Mouse (Mus musculus) MEL (cell line): ENCODE measurements around the gene Ring1. TPM values are rescaled to one million over a fixed set of nuclear protein-coding genes. Genes with fewer than 3 reads are reported as not detected.

Experiments used
- DNase-seq: peaks from one replicate; pipeline ENCODE4 v3.0.0; 2011; ENCODE audit warnings: low read depth, low spot score
- H3K27ac ChIP-seq: 2 replicates; pipeline ENCODE4 v1.5.1; 2012; ENCODE audit warnings: low read depth, mild to moderate bottlenecking, control low read depth, low read length, moderate library complexity; ENCODE audit not compliant: control insufficient read depth
- H3K27me3 ChIP-seq, 2 experiments: fragments of 150-350 bp in 1 of 2; sonication (generic) in 1 of 2; 2 replicates each; pipeline ENCODE4 v1.6.1; 2012; ENCODE audit warnings: low read length in 2 of 2, mild to moderate bottlenecking in 2 of 2, improper control_type of control experiment in 1 of 2, moderate library complexity in 1 of 2; ENCODE audit not compliant: insufficient read depth in 2 of 2, control insufficient read depth in 1 of 2
- H3K36me3 ChIP-seq, 2 experiments: 2 replicates each; pipeline ENCODE4 v1.6.1; 2012 to 2014; ENCODE audit warnings: low read length in 2 of 2, improper control_type of control experiment in 1 of 2, inconsistent platforms in 1 of 2, mild to moderate bottlenecking in 1 of 2; ENCODE audit not compliant: insufficient read depth in 2 of 2, control insufficient read depth in 1 of 2
- H3K4me1 ChIP-seq, 2 experiments: fragments of 150-350 bp in 1 of 2; sonication (generic) in 1 of 2; 2 replicates each; pipeline ENCODE4 v1.6.1; 2012; ENCODE audit warnings: low read length in 2 of 2, improper control_type of control experiment in 1 of 2, mild to moderate bottlenecking in 1 of 2; ENCODE audit not compliant: insufficient read depth in 2 of 2, control insufficient read depth in 1 of 2
- H3K4me3 ChIP-seq, 2 experiments: fragments of 150-350 bp in 1 of 2; sonication (generic) in 1 of 2; 2 replicates each; pipeline ENCODE4 v1.5.1; 2012; ENCODE audit warnings: low read depth in 2 of 2, low read length in 2 of 2, mild to moderate bottlenecking in 2 of 2, moderate library complexity in 2 of 2, control low read depth in 1 of 2, improper control_type of control experiment in 1 of 2; ENCODE audit not compliant: control insufficient read depth in 1 of 2, insufficient read depth in 1 of 2
- H3K79me2 ChIP-seq: 2 replicates; pipeline ENCODE4 v1.6.1; 2012; ENCODE audit warnings: mild to moderate bottlenecking, low read length, moderate library complexity; ENCODE audit not compliant: control insufficient read depth, poor library complexity, insufficient read depth
- H3K9ac ChIP-seq: 2 replicates; pipeline ENCODE4 v1.6.1; 2012; ENCODE audit warnings: low read depth, mild to moderate bottlenecking, control low read depth, low read length, moderate library complexity; ENCODE audit not compliant: control insufficient read depth, poor library complexity, severe bottlenecking
- H3K9me3 ChIP-seq: fragments of 150-350 bp; sonication (generic); replicated peaks from 2 replicates; pipeline ENCODE4 v1.6.1; 2012; ENCODE audit warnings: mild to moderate bottlenecking, low read length, improper control_type of control experiment, moderate library complexity; ENCODE audit not compliant: insufficient read depth
- BHLHE40 ChIP-seq: IDR thresholded peaks from 2 replicates; pipeline ENCODE4 v1.6.1; 2012; ENCODE audit warnings: low read depth, mild to moderate bottlenecking, inconsistent platforms, low read length, improper control_type of control experiment, borderline replicate concordance
- E2F4 ChIP-seq: IDR thresholded peaks from 2 replicates; pipeline ENCODE4 v1.6.1; 2011; ENCODE audit warnings: low read depth, low read length, improper control_type of control experiment, borderline replicate concordance
- ELF1 ChIP-seq: IDR thresholded peaks from 2 replicates; pipeline ENCODE4 v1.6.1; 2014; ENCODE audit warnings: low read depth, mild to moderate bottlenecking, inconsistent platforms, low read length, improper control_type of control experiment, moderate library complexity
- EP300 ChIP-seq, 2 experiments: IDR thresholded peaks; 2 replicates each; pipeline ENCODE4 v1.6.1; 2011; ENCODE audit warnings: improper control_type of control experiment in 2 of 2, low read length in 2 of 2, low read depth in 1 of 2, mild to moderate bottlenecking in 1 of 2
- GABPA ChIP-seq: IDR thresholded peaks from 2 replicates; pipeline ENCODE4 v1.6.1; 2012; ENCODE audit warnings: low read depth, mild to moderate bottlenecking, inconsistent platforms, low read length, improper control_type of control experiment, moderate library complexity
- HCFC1 ChIP-seq: IDR thresholded peaks from 2 replicates; pipeline ENCODE4 v1.6.1; 2012; ENCODE audit warnings: low read depth, mild to moderate bottlenecking, inconsistent platforms, low read length, improper control_type of control experiment, moderate library complexity
- JUND ChIP-seq: IDR thresholded peaks from 2 replicates; pipeline ENCODE4 v1.6.1; 2011; ENCODE audit warnings: low read depth, mild to moderate bottlenecking, improper control_type of control experiment, low read length
- MAX ChIP-seq: IDR thresholded peaks from 2 replicates; pipeline ENCODE4 v1.6.1; 2011; ENCODE audit warnings: low read length, improper control_type of control experiment
- MAZ ChIP-seq: IDR thresholded peaks from 2 replicates; pipeline ENCODE4 v1.6.1; 2012; ENCODE audit warnings: low read depth, mild to moderate bottlenecking, inconsistent platforms, low read length, improper control_type of control experiment
- MEF2A ChIP-seq: IDR thresholded peaks from 2 replicates; pipeline ENCODE4 v1.6.1; 2014; ENCODE audit warnings: low read depth, mild to moderate bottlenecking, inconsistent platforms, low read length, improper control_type of control experiment; ENCODE audit not compliant: poor library complexity, insufficient replicate concordance, severe bottlenecking; ENCODE audit errors: extremely low read depth
- MXI1 ChIP-seq: IDR thresholded peaks from 2 replicates; pipeline ENCODE4 v1.6.1; 2011; ENCODE audit warnings: mild to moderate bottlenecking, low read depth, low read length, improper control_type of control experiment
- MYB ChIP-seq: IDR thresholded peaks from 2 replicates; pipeline ENCODE4 v1.6.1; 2011; ENCODE audit warnings: mild to moderate bottlenecking, low read depth, low read length, improper control_type of control experiment
- NELFE ChIP-seq: IDR thresholded peaks from 2 replicates; pipeline ENCODE4 v1.6.1; 2011; ENCODE audit warnings: low read depth, low read length, improper control_type of control experiment
- POLR2A ChIP-seq, 2 experiments: IDR thresholded peaks; 2 replicates each; pipeline ENCODE4 v1.6.1; 2011 to 2012; ENCODE audit warnings: low read length in 2 of 2, mild to moderate bottlenecking in 2 of 2, control low read depth in 1 of 2, improper control_type of control experiment in 1 of 2, low read depth in 1 of 2, moderate library complexity in 1 of 2; ENCODE audit not compliant: control insufficient read depth in 1 of 2, insufficient read depth in 1 of 2, poor library complexity in 1 of 2
- POLR2AphosphoS2 ChIP-seq: IDR thresholded peaks from 2 replicates; pipeline ENCODE4 v1.6.1; 2011; ENCODE audit warnings: low read length, improper control_type of control experiment
- POLR2AphosphoS5 ChIP-seq: IDR thresholded peaks from 2 replicates; pipeline ENCODE4 v1.6.1; 2012; ENCODE audit warnings: low read depth, borderline replicate concordance, mild to moderate bottlenecking, inconsistent platforms, low read length, moderate library complexity, mixed read lengths
- RAD21 ChIP-seq: IDR thresholded peaks from 2 replicates; pipeline ENCODE4 v1.6.1; 2011; ENCODE audit warnings: mild to moderate bottlenecking, low read depth, low read length, improper control_type of control experiment
- RCOR1 ChIP-seq: IDR thresholded peaks from 2 replicates; pipeline ENCODE4 v1.6.1; 2012; ENCODE audit warnings: low read depth, mild to moderate bottlenecking, inconsistent platforms, low read length, improper control_type of control experiment
- SIN3A ChIP-seq: IDR thresholded peaks from 2 replicates; pipeline ENCODE4 v1.6.1; 2012; ENCODE audit warnings: low read length, improper control_type of control experiment, inconsistent platforms
- SMC3 ChIP-seq: IDR thresholded peaks from 2 replicates; pipeline ENCODE4 v1.6.1; 2011; ENCODE audit warnings: low read depth, low read length, improper control_type of control experiment
- TBP ChIP-seq: IDR thresholded peaks from 2 replicates; pipeline ENCODE4 v1.8.0; 2011; ENCODE audit warnings: low read depth, low read length, improper control_type of control experiment
- UBTF ChIP-seq: IDR thresholded peaks from 2 replicates; pipeline ENCODE4 v1.6.1; 2012; ENCODE audit warnings: low read depth, mild to moderate bottlenecking, inconsistent platforms, low read length, improper control_type of control experiment, moderate library complexity, borderline replicate concordance; ENCODE audit not compliant: insufficient read depth
- USF1 ChIP-seq: IDR thresholded peaks from 2 replicates; pipeline ENCODE4 v1.6.1; 2014; ENCODE audit warnings: low read depth, mild to moderate bottlenecking, inconsistent platforms, low read length, improper control_type of control experiment, moderate library complexity
- ZC3H11A ChIP-seq: IDR thresholded peaks from 2 replicates; pipeline ENCODE4 v1.6.1; 2012; ENCODE audit warnings: low read depth, mild to moderate bottlenecking, inconsistent platforms, low read length, improper control_type of control experiment
- ZKSCAN1 ChIP-seq: IDR thresholded peaks from 2 replicates; pipeline ENCODE4 v1.6.1; 2012; ENCODE audit warnings: low read depth, mild to moderate bottlenecking, inconsistent platforms, low read length, improper control_type of control experiment, moderate library complexity
- ZMIZ1 ChIP-seq: IDR thresholded peaks from 2 replicates; pipeline ENCODE4 v1.6.1; 2012; ENCODE audit warnings: low read depth, mild to moderate bottlenecking, inconsistent platforms, low read length, improper control_type of control experiment, moderate library complexity
- polyA plus RNA-seq, 2 experiments: library from polyadenylated mRNA; stranded (reverse) in 1 of 2; unstranded in 1 of 2; fragments of >175 nt in 1 of 2; fragments of >200 nt in 1 of 2; gene quantifications; 2 replicates each; pipeline versions ENCODE4 v1.2.1 to v1.2.4; 2012; ENCODE audit warnings: low replicate concordance in 2 of 2, low read depth in 1 of 2; ENCODE audit not compliant: insufficient read length in 2 of 2, insufficient read depth in 1 of 2, missing spikeins in 1 of 2
- total RNA-seq: library from RNA; depleted of rRNA; stranded (reverse); fragments of 300-350 nt; gene quantifications from 2 replicates; pipeline ENCODE4 v1.2.3, GENCODE M21; 2012

Gene Ring1
- total and polyA plus RNA-seq, 3 experiments: 18.3 to 28.4 TPM; not detected in 1

GRCm38 (mm10) chr17:34022987-34023386 lies 1.5 kb downstream of the Ring1 start:
- Histone ChIP-seq H3K4me3 (no peak overlapping the region), H3K27ac (no peak overlapping the region)

GRCm38 (mm10) chr17:34022414-34022783 lies 2.1 kb downstream of the Ring1 start:
- Histone ChIP-seq H3K36me3 (peaks cover 0 to 7% of the 10 kb centered on the region in 2 experiments; a peak in 2 of 4 replicates), H3K4me1 (peaks cover 0 to 16% of the 10 kb centered on the region in 2 experiments; a peak in 2 of 4 replicates)
- no peak for TF ChIP-seq GABPA
- TF ChIP-seq POLR2A (IDR thresholded peaks at IDR 0.05; ENCODE audit: control insufficient read depth in 1 of 2, insufficient read depth in 1 of 2, low read depth in 1 of 2, low read length in 2 of 2, poor library complexity in 1 of 2): no peak
- TF ChIP-seq POLR2AphosphoS2: no peak
- TF ChIP-seq RCOR1: no peak
- no peak for TF ChIP-seq USF1
- no peak for TF ChIP-seq MYB
- TF ChIP-seq MEF2A: no peak
- TF ChIP-seq ZC3H11A: no peak
- TF ChIP-seq TBP: no peak
- TF ChIP-seq JUND: no peak
- no peak for TF ChIP-seq RAD21
- no peak for TF ChIP-seq POLR2AphosphoS5
- no peak for TF ChIP-seq E2F4
- TF ChIP-seq EP300 (IDR thresholded peaks at IDR 0.05; ENCODE audit: low read depth in 1 of 2, low read length in 2 of 2): no peak
- TF ChIP-seq, all 39 proteins: peak for 0
- H3K27ac ChIP-seq: no peak overlapping the region
- DNase-seq: no peak
- no peak overlapping the region for H3K4me3 ChIP-seq
- H3K79me2 ChIP-seq: peaks cover 13% of the 10 kb centered on the region
- H3K27me3 ChIP-seq: no peaks in the 10 kb centered on the region
- no peaks in the 10 kb centered on the region for H3K9me3 ChIP-seq
- H3K9ac ChIP-seq: no peak overlapping the region

More at GRCm38 (mm10) chr17:34022987-34023386, 1.5 kb downstream of the Ring1 start:
- H3K27me3 ChIP-seq: no peaks in the 10 kb centered on the region
- no peaks in the 10 kb centered on the region for H3K9me3 ChIP-seq
- H3K36me3 ChIP-seq: peaks cover 0 to 7% of the 10 kb centered on the region in 2 experiments; a peak in 2 of 4 replicates
- H3K4me1 ChIP-seq: peaks cover 0 to 16% of the 10 kb centered on the region in 2 experiments; a peak in 2 of 4 replicates
- DNase-seq: no peak
- H3K9ac ChIP-seq: no peak overlapping the region
- no peak for TF ChIP-seq MXI1
- no peak for TF ChIP-seq BHLHE40
- TF ChIP-seq SIN3A: no peak
- no peak for TF ChIP-seq ZKSCAN1
- no peak for TF ChIP-seq POLR2AphosphoS5
- TF ChIP-seq USF1: no peak
- no peak for TF ChIP-seq MEF2A
- no peak for TF ChIP-seq MYB
- no peak for TF ChIP-seq POLR2AphosphoS2
- TF ChIP-seq GABPA: no peak
- no peak for TF ChIP-seq ZMIZ1
- TF ChIP-seq MAZ: no peak
- no peak for TF ChIP-seq MAX
- no peak for TF ChIP-seq E2F4
- TF ChIP-seq ELF1: no peak
- TF ChIP-seq HCFC1: no peak
- no peak for TF ChIP-seq SMC3
- no peak for TF ChIP-seq NELFE
- no peak for TF ChIP-seq UBTF
- H3K79me2 ChIP-seq: peaks cover 16% of the 10 kb centered on the region
